Mouse (Mus musculus): Measurements from ENCODE around the gene Fgfr2. TPM values are rescaled to one million over a fixed set of nuclear protein-coding genes. Genes with fewer than 3 reads are reported as not detected.

The Fgfr2 gene
- polyA plus RNA-seq, 1 experiment from 2014 or later = 110 TPM

- Histone ChIP-seq H3K9ac (replicated peaks; ENCODE audit: low read depth) (no peak overlapping the region), H3K27me3 (replicated peaks; ENCODE audit: insufficient read depth, low read length) (no peaks in the 10 kb centered on the region), H3K4me2 (replicated peaks; ENCODE audit: low read depth, low read length) (no peak overlapping the region), H3K4me1 (ENCODE audit: insufficient read depth, low read depth, low read length) (no peaks in the 10 kb centered on the region), H3K27ac (ENCODE audit: low read length) (no peak overlapping the region), H3K4me3 (ENCODE audit: low read depth, low read length) (no peak overlapping the region), H3K9me3 (ENCODE audit: low read length) (no peaks in the 10 kb centered on the region), H3K36me3 (ENCODE audit: insufficient read depth, low read length) (no peaks in the 10 kb centered on the region)
- DNase-seq (ENCODE audit: low spot score) = no peak
- WGBS = 90% methylated on average over 4 of the region's 4 CpGs
- TF ChIP-seq CTCF (IDR thresholded peaks at IDR 0.05) (no peak), EP300 (IDR thresholded peaks at IDR 0.05) (no peak)
- no peak for ATAC-seq
These were observed 2559.9 kb downstream of the Fgfr2 start for GRCm38 (mm10) chr7:130563276-130563675.

- TF ChIP-seq EP300 (IDR thresholded peaks at IDR 0.05) = no peak
- TF ChIP-seq CTCF (IDR thresholded peaks at IDR 0.05) = no peak
- 100% methylated on average over 1 of the region's 1 CpGs for WGBS
- Histone ChIP-seq H3K9ac (replicated peaks; ENCODE audit: low read depth) (no peak overlapping the region), H3K27ac (ENCODE audit: low read length) (no peak overlapping the region), H3K27me3 (replicated peaks; ENCODE audit: insufficient read depth, low read length) (no peaks in the 10 kb centered on the region), H3K36me3 (ENCODE audit: insufficient read depth, low read length) (no peaks in the 10 kb centered on the region), H3K4me3 (ENCODE audit: low read depth, low read length) (no peak overlapping the region), H3K9me3 (ENCODE audit: low read length) (no peaks in the 10 kb centered on the region), H3K4me1 (ENCODE audit: insufficient read depth, low read depth, low read length) (no peaks in the 10 kb centered on the region), H3K4me2 (replicated peaks; ENCODE audit: low read depth, low read length) (no peak overlapping the region)
- DNase-seq (ENCODE audit: low spot score) (no peak), ATAC-seq (no peak)
These were observed 2562.2 kb downstream of the Fgfr2 start for GRCm38 (mm10) chr7:130560933-130561332.

- H3K4me1 ChIP-seq (ENCODE audit: insufficient read depth, low read depth, low read length) = no peaks in the 10 kb centered on the region
- no peaks in the 10 kb centered on the region for H3K36me3 ChIP-seq (ENCODE audit: insufficient read depth, low read length)
- no peak overlapping the region for H3K9ac ChIP-seq (replicated peaks; ENCODE audit: low read depth)
- no peak for TF ChIP-seq CTCF (IDR thresholded peaks at IDR 0.05)
- no peak for TF ChIP-seq EP300 (IDR thresholded peaks at IDR 0.05)
- 59% methylated on average over 4 of the region's 4 CpGs for WGBS
- no peak overlapping the region for H3K4me2 ChIP-seq (replicated peaks; ENCODE audit: low read depth, low read length)
- H3K27me3 ChIP-seq (replicated peaks; ENCODE audit: insufficient read depth, low read length) = no peaks in the 10 kb centered on the region
- H3K4me3 ChIP-seq (ENCODE audit: low read depth, low read length) = no peak overlapping the region
- H3K9me3 ChIP-seq (ENCODE audit: low read length) = no peaks in the 10 kb centered on the region
- ATAC-seq = peak; percentile 72
- peak overlapping the region; percentile 16; the same call in 1 of the 2 replicates for H3K27ac ChIP-seq (ENCODE audit: low read length)
- peak; percentile 61 for DNase-seq (ENCODE audit: low spot score)
These were observed 2564.6 kb downstream of the Fgfr2 start for GRCm38 (mm10) chr7:130558592-130558991.

- no peak overlapping the region for H3K4me3 ChIP-seq (ENCODE audit: low read depth, low read length)
- DNase-seq (ENCODE audit: low spot score) = no peak
- 51% methylated on average over 5 of the region's 5 CpGs for WGBS
These were observed 2567.6 kb downstream of the Fgfr2 start for GRCm38 (mm10) chr7:130555597-130555996.

GRCm38 (mm10) chr7:130553321-130553720 is 2569.8 kb downstream of the Fgfr2 start:
- Histone ChIP-seq H3K36me3 (ENCODE audit: insufficient read depth, low read length) (no peaks in the 10 kb centered on the region), H3K9me3 (ENCODE audit: low read length) (no peaks in the 10 kb centered on the region), H3K4me2 (replicated peaks; ENCODE audit: low read depth, low read length) (no peak overlapping the region), H3K9ac (replicated peaks; ENCODE audit: low read depth) (no peak overlapping the region), H3K4me3 (ENCODE audit: low read depth, low read length) (no peak overlapping the region), H3K27me3 (replicated peaks; ENCODE audit: insufficient read depth, low read length) (no peaks in the 10 kb centered on the region), H3K4me1 (ENCODE audit: insufficient read depth, low read depth, low read length) (no peaks in the 10 kb centered on the region), H3K27ac (ENCODE audit: low read length) (no peak overlapping the region)
- no peak for TF ChIP-seq CTCF (IDR thresholded peaks at IDR 0.05)
- TF ChIP-seq EP300 (IDR thresholded peaks at IDR 0.05) = no peak
- WGBS = 73% methylated on average over 4 of the region's 4 CpGs
- DNase-seq (ENCODE audit: low spot score) (no peak), ATAC-seq (no peak)

More at GRCm38 (mm10) chr7:130555597-130555996, 2567.6 kb downstream of the Fgfr2 start:
- H3K36me3 ChIP-seq (ENCODE audit: insufficient read depth, low read length) = no peaks in the 10 kb centered on the region
- ATAC-seq = no peak
- H3K27ac ChIP-seq (ENCODE audit: low read length) = 0 out of 2 replicates have a peak overlapping the region, but pooled peaks have one; percentile 8
- H3K9me3 ChIP-seq (ENCODE audit: low read length) = no peaks in the 10 kb centered on the region
- H3K4me2 ChIP-seq (replicated peaks; ENCODE audit: low read depth, low read length) = no peak overlapping the region
- no peaks in the 10 kb centered on the region for H3K4me1 ChIP-seq (ENCODE audit: insufficient read depth, low read depth, low read length)
- TF ChIP-seq CTCF (IDR thresholded peaks at IDR 0.05) (no peak), EP300 (IDR thresholded peaks at IDR 0.05) (no peak)
- no peak overlapping the region for H3K9ac ChIP-seq (replicated peaks; ENCODE audit: low read depth)
- no peaks in the 10 kb centered on the region for H3K27me3 ChIP-seq (replicated peaks; ENCODE audit: insufficient read depth, low read length)

GRCm38 (mm10) chr7:130552780-130553179 is 2570.4 kb downstream of the Fgfr2 start:
- no peak overlapping the region for H3K9ac ChIP-seq (replicated peaks; ENCODE audit: low read depth)
- ATAC-seq (peak; percentile 47), DNase-seq (ENCODE audit: low spot score) (peak; percentile 44)
- H3K9me3 ChIP-seq (ENCODE audit: low read length) = no peaks in the 10 kb centered on the region
- no peaks in the 10 kb centered on the region for H3K4me1 ChIP-seq (ENCODE audit: insufficient read depth, low read depth, low read length)
- H3K4me2 ChIP-seq (replicated peaks; ENCODE audit: low read depth, low read length) = no peak overlapping the region
- TF ChIP-seq CTCF (IDR thresholded peaks at IDR 0.05) (no peak), EP300 (IDR thresholded peaks at IDR 0.05) (no peak)
- H3K4me3 ChIP-seq (ENCODE audit: low read depth, low read length) = no peak overlapping the region
- peak overlapping the region; percentile 57 for H3K27ac ChIP-seq (ENCODE audit: low read length)
- WGBS = 40% methylated on average over 5 of the region's 5 CpGs
- H3K36me3 ChIP-seq (ENCODE audit: insufficient read depth, low read length) = no peaks in the 10 kb centered on the region
- H3K27me3 ChIP-seq (replicated peaks; ENCODE audit: insufficient read depth, low read length) = no peaks in the 10 kb centered on the region
